Mouse (Mus musculus) c-Kit-positive CD71-positive TER-119-negative erythroid progenitor cells, embryonic 14.5 days (primary cell): ENCODE data around the gene Sirt7.

ENCODE experiments used
- DNase-seq: peaks from one replicate; pipeline ENCODE4 v3.0.0-alpha.2; 2013; ENCODE audit warnings: low read depth

Sirt7 gene

GRCm38 (mm10) chr11:120641255-120641654 lies 16.2 kb upstream of the Sirt7 start:
- no peak for DNase-seq

DNA sequence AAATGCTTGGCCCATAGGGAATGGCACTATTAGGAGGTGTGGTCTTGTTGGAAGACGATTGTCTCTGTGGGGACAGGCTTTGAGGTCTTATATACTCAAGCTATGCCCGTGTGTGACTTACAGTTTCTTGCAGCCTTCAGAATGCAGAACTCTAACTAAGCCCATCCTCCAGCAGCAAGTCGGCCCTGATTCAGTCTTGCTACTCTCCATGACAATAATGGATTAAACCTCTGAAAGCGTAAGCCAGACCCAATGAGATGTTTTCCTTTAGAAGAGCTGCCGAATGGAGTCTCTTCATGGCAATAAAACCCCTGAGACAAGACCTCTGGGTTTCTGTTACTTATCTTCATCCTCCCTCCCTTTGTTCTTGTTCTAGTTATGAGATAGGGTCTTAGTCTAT lies 9.8 kb upstream of the Sirt7 start:
- DNase-seq: no peak

- peak; percentile 90 for DNase-seq
These were observed 8.7 kb upstream of the Sirt7 start, which contains the start of gene Mafg for GRCm38 (mm10) chr11:120633520-120634343. Gene Mafg, minus strand, starts transcription at chr11:120633600.

DNA sequence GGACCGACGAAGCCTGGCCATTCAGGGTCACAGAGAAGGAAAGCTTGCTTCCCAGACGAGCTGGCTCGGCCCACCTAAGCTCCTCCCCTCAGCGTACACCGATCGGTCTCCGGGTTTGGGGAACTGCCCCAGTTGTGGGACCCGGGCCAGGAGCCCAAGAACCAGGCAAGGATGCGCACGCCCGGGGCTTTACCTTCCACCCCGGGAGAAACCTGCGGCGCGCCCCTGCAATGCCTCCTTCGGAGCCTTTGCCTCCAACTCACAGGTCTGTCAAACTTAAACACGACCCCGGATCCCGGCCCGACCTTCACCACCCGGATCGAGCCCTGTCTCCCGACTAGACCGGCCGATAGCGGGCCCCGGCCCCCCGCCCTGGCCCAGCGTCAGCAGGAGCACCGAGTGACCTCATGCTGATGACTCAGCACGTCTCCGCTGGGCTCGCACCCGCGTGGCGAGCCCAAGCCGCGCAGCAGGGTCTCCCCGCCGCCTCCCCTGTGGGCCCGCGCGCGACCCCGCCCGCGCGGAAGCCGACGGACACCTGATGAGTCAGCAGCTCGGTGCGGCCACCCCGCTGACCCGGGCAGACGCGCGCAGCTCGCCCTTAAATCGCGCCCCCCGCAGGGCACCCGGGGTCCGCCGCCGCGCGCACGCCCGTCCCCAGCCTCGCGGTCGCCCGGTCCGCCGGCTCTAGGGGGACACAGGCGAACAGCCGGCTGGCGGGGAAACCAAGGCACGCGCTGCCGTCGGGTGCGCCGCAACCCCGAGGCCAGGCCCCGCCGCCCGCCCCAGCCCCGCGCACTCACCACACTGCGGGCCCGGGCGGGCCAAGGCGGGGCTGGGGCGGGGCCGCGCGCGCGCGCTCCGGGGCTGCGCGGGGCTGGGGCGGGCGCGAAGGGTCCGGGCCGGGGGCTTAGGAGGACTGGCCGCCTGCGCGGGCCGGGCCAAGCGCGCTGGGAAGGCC lies 7.8 kb upstream of the Sirt7 start:
- DNase-seq: no peak

- DNase-seq: peak; percentile 66
These were observed 6.8 kb upstream of the Sirt7 start for GRCm38 (mm10) chr11:120631726-120632448.

DNA sequence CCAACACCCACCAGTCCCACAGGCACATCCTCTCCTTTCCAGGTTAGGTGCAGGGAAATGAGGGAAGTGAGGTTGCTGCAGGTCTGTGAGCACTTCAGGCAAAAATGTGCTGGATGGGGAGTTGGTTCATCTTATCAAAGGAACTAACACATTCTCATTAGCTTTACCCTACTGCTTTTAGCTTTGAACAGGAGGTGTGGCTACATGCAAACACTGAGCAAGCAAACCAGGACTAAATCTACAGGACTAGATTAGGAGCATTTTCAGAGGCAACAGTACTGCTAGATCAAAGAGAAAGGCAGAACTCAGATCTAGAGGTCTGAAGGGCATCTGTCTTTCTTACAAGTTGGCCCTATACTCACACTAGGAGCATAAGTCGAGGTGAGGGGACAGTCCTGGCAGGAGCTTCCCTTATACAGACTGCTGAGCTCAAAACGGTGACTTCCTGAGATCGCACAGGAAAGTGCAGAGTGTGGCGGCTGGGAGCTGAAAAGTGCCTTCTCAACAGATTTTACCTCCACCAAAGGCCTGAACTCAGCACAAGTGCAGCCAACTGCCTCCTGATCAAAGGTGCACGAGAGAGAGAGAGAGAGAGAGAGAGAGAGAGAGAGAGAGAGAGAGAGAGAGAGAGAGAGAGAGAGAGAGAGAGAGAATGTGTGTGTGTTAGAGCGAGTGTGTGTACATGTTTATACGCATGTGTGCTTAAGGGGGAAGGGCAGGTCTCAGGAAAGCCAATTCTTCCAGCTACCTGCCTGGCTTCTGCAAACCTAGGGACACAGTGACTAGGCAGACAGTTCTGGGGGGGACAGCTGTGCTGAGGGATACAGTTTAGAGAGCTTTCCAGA lies 6.1 kb upstream of the Sirt7 start:
- no peak for DNase-seq

GRCm38 (mm10) chr11:120630401-120630871 lies 5.4 kb upstream of the Sirt7 start:
- DNase-seq: no peak

- DNase-seq: no peak
These were observed 4.9 kb upstream of the Sirt7 start for GRCm38 (mm10) chr11:120629911-120630310.

GRCm38 (mm10) chr11:120629341-120629730 lies 4.3 kb upstream of the Sirt7 start:
- DNase-seq: no peak

- no peak for DNase-seq
These were observed 3.7 kb upstream of the Sirt7 start for GRCm38 (mm10) chr11:120628601-120629340.

DNA sequence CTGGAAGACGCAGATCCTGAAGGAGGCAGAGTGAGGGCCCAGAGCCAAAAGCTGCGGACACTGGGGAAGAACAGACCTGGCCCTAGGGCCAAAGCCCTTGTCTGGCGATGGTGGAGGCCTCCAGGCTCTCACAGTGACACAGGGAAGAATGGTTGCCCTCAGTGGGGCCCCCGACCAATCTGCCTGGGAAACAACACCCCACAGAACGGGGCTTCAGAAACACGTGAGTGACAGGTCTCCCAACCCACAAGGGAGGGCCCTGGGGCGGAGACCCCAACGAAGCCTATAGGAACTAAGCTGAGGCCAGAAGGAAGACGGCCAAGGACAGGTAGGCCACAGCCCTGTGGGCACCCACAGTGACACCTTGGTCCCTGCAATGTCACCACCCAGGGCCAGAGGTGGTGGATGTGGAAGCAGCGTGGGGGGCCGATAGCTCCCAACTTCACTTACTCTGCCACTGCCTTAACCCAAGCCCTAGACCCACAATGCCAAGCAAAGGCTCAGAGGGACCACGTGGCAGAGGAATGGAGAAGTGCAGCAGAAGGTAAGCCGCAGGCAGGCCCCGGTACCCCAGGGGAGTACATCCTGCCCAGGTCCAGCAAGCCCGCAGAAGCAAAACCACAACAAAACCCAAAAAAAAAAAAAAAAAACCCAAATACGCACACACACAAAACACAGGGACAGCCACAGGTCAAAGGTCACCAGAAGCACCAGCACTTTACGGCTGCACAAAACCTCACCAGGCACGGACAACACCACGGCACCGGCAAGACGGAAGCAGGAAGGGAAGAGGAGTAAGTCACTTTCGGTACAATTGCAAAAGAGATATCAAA lies 2.6 kb upstream of the Sirt7 start:
- DNase-seq: no peak

- no peak for DNase-seq
These were observed 1.9 kb upstream of the Sirt7 start for GRCm38 (mm10) chr11:120626785-120627467.

DNA sequence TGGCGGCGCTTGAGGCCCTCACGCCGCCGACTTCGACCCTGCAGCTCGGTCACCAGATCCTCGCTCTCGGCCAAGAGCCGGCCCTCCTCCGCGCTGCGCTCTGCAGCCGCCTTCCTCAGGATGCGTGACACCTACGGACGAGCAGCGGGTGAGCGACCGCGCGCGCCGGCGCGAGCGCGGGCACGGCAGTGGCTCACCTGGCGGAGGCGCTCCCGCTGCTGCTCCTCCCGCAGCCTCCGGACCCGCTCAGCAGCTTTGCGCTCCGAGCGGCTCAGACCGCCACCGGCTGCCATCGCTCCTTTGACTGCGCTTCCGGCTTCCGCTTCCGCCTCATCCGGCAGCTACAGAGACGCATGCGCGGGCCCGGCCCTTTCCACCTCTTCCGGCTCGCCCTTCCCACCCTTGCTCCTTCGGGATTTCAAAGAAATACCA lies 344 bp downstream of the Sirt7 start:
- peak; percentile 78 for DNase-seq

GRCm38 (mm10) chr11:120623961-120624679 lies 920 bp downstream of the Sirt7 start:
- DNase-seq: peak; percentile 63

DNA sequence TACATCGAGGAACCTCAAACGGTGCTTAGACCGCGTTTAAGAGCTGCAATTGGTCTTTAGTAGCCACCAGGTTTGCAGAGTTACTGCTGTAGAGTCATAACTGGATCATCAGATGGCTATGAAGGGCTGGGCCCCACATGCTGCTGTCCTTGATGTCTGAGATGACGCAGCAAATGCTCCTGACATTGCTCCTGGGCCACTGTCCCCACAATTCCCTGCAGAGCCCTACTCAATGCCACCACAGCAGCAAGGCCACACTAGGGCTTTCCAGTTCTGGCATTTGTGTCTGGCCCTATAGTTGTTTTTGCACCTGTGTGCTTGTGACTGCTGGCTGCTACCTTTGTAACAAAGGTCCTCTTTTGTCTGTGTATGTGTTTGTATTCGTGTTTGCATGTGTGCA lies 2.2 kb downstream of the Sirt7 start:
- DNase-seq: no peak

- no peak for DNase-seq
These were observed 4.8 kb downstream of the Sirt7 start for GRCm38 (mm10) chr11:120620195-120620594.

- DNase-seq: no peak
These were observed 6.2 kb downstream of the Sirt7 start for GRCm38 (mm10) chr11:120618619-120619535.
